Mouse (Mus musculus) testis, postnatal 10 days (tissue): Measurements from ENCODE around the gene Sim1.

Source experiments
- DNase-seq: peaks from one replicate; pipeline ENCODE4 v3.0.0; 2021; ENCODE audit warnings: low spot score

Gene Sim1

GRCm38 (mm10) chr10:50901601-50902475, 7.3 kb downstream of the Sim1 start:
- no peak for DNase-seq

GRCm38 (mm10) chr10:50902741-50903715, 8.5 kb downstream of the Sim1 start:
- no peak for DNase-seq

- no peak for DNase-seq
These were observed 9.6 kb downstream of the Sim1 start for GRCm38 (mm10) chr10:50903846-50904763.

DNA sequence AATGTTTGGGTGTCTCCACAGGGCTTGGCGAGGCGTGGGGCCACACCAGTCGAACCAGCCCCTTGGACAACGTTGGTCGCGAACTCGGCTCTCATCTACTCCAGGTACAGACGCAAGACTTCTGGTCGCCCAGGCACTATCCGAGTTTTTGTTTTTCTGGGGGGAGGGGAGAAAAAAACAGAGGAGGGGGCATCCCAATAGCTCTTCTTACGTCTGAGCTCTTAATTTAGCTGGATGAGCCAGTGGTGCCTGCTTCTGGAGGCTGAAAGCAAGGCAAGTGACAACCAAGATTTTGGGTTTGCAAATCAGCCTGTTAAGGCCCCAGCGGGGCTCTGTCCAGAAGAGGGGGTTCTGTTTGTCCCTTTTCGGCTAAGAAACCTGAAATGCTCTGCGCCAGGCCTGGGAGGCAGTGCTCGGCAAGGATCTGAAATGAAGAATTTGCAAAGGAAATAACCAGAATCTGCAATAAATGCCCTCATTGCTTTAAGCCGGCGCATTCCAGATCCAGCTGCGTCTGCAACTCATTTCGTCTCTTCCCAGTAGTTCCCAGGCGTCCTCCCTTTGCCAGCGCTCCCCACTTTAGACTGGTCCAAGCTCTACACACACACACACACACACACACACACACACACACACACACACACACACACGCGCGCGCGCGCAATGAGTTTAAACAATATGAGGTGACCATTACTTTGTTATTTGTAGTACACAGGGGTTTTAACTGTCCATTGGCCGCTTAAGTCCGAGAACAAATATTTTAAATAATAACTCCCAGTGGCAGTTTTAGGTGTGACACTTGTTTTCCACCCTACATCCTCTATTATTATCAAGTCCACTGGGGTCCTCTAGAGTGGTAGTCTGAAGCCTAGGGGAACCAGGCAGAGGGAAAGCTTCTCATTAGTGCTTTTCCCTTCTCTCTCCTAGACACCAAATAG, 10.5 kb downstream of the Sim1 start:
- DNase-seq: no peak

GRCm38 (mm10) chr10:50910400-50910799, 15.8 kb downstream of the Sim1 start:
- no peak for DNase-seq

DNA sequence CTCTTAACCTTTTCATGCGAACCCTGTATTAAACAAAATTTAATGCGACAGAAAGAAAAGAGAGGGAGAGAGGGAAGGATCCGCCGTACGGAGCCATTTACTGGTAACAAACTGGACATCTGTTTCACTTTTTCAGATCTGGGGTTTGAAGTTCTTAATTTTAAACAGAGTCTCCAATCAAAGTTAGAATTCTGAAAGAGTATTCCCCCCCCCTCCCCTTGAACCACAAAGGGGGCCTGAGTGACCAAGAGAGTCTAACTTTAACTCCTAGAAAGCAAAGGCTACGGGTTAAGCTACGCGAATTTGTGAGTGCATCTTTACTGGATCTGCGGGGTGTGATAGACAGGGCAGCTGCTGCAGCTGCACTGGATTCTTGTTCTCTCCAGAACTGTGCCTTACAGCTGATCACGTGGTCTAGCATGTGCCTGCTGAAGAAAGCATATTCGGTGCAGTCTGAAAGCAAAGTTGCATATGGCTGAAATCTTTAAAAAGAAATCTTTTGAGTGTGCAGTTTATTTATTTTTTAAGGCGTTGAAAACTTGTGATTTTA, 16.4 kb downstream of the Sim1 start:
- no peak for DNase-seq

- no peak for DNase-seq
These were observed 21.1 kb downstream of the Sim1 start for GRCm38 (mm10) chr10:50915607-50916006.

DNA sequence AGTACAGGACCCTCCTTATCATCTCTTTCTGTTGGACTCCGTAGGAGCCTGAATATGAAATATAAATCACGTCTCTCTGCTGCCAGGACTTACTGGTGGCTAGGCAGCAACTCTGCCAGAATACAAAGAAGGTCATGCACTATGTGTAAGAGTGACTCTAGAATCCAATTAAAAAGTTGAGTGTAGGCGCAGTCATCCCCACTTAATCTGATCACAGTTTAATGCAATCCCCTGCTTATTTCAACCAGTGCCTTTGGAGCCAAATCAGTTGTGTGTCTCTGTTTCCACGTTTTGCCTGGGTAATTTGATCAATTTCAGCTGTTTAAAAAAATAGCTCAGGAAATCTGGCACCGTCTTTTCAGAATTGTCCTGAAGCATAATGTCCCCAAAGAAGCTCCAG, 34.7 kb downstream of the Sim1 start:
- DNase-seq: no peak

- no peak for DNase-seq
These were observed 41.1 kb downstream of the Sim1 start for GRCm38 (mm10) chr10:50935673-50936072.

DNA sequence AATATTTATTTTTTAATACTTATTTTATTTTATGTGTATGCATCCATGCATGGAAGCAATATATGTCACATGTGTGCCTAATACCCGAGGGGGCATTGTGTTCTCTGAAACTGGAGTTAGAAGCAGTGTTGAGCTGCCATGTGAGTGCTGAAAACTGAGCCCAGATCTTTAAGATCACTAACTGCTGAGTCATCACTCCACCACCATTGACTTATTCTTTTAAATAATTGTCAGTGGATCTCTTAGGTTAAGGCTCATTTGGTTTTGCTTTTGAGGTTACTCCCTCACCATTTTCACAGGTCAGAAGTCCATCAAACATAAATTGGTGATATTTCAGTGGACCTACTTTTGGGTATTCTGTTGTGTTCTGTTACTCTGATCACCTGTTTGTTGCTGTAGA, 79.1 kb downstream of the Sim1 start:
- no peak for DNase-seq

DNA sequence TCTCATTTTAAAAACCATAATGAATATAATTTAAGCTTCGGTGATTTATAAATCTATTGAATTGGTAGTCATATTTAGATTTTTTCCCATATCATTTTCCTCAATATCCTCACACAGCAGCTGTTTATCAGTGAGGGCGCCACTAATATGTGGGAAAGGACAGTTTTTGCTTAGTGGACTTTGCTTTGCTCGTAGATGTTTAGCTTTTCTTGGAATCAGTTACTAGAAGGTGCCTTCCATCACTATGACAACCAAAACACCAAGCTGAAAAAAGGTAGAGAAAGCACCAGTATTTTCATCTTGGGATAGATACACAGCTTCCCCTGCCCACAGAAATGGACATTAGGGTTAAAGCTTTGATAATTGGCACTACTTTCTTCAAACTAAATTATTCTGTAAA, 87.3 kb downstream of the Sim1 start:
- DNase-seq: no peak

- no peak for DNase-seq
These were observed 89.1 kb downstream of the Sim1 start for GRCm38 (mm10) chr10:50983620-50984019.

DNA sequence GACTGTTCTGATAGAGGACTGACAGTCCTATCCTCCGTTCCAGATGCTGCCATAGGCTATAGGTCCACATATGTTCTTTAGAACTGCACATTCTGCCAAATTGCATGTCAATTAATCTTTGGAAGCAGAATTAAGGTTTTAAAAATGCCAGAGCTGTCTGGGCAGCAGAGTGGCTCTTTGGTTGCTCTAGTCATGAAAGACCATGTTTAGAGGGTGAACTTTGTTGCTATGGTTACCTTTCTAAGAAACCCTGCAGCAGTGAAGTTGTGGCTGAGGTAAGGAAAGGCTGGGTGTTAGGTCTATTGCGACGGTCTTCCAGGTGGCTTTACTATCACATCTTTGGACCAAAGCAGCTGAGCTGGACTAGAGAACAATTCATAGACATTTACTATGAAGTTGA, 113.2 kb downstream of the Sim1 start:
- no peak for DNase-seq

- no peak for DNase-seq
These were observed 117.0 kb downstream of the Sim1 start for GRCm38 (mm10) chr10:51011391-51012150.

DNA sequence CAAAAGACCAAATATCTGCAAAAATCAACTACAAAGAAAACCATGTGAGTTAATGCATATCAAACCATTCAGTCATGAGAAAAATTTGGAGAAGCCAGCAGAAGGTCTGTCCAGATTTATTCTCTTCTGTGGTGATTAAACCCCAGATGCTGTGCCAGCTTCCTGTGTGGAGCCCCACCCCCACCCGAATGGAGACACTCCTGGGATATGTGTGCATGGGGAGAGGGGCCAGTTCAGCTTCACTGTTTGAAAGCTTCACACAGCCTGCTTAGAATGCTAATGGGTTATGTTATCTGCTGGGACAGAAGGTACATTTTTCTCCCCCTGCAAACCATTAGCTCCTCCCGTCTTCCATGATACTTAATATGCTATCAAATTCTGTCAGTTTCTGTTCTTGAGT, 120.3 kb downstream of the Sim1 start:
- DNase-seq: no peak

DNA sequence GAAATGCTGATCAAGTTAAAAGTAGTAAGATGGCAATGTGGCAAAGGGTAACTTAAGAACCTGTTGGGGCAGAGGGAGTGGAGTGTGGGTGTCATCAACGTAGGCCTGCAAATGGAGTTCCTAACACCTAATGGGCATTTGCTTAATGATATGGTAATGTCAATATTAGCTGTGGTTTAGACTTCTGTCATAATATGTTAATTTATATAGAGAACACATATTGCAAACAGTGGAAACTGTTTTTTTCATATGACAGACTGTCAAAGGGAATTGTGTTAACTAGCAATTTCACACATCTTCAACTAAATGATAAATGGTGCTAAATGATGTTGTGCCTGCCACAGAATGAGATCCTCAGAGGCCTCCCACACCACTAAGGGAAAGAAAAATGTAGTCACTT, 120.8 kb downstream of the Sim1 start:
- DNase-seq: no peak

- DNase-seq: no peak
These were observed 129.0 kb downstream of the Sim1 start for GRCm38 (mm10) chr10:51023308-51024279.
